Mouse (Mus musculus): ENCODE data around the gene Wdr6.

DNA sequence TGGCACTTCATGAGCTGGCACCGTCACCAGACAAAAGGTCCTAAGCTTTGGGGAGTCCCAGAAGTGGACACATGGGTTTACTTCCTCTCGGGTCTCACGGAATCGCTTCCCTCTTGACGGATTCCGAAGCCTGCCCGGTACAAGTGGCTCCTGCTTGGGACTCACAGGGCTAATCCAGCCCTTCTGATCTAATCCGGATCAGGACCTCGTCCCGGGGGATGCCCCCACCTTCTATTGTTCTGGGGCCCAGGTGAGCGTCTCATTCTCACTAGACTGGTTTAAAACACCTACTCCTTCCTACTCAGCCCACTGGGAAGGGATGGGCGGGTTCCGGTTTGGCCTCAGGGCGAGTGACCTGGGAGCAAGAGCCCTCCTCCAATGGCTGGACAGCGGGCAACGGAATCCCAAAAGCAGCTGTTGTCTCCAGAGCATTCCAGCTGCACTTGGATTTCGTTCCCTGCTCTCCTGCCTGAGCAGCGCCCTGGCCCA is 10.6 kb downstream of the Wdr6 start:
- TF ChIP-seq CTCF (IDR thresholded peaks at IDR 0.05) = no peak
- no peak for TF ChIP-seq POLR2A (IDR thresholded peaks at IDR 0.05; ENCODE audit: insufficient read depth, low read depth, low read length)
